Mouse (Mus musculus): ENCODE data around the gene Gm9972. TPM values are rescaled to one million over a fixed set of nuclear protein-coding genes. Genes with fewer than 3 reads are reported as not detected.
A peak's percentile ranks its signal among the peaks of the same experiment; 100 is the strongest.

The Gm9972 gene
- total RNA-seq (2021): not detected
- long read RNA-seq, experiment 1: 0 reads
- long read RNA-seq, experiment 2: 0 reads

DNA sequence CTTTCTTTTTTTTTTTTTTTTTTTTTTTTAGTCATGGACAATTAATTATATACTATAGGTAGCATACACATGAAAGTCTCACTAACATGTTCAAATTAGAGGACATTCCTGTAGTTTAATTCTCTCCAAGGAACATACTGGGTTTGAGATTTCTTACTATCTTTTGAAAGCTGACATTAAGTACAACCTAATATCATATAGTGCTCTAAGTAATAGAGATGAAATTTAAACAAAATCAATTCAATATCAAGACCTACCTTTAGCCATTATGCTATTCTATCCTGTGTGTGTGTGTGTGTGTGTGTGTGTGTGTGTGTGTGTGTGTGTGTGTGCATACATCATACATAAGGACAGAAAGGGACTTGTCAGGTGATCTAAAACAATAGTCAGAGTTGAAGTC is at the start of gene Gm9972:
Gm9972 (plus strand) TSS at position 301 of the 400 bp plus-strand sequence.
- DNase-seq (ENCODE audit: low spot score in 2 of 2): no peak

DNA sequence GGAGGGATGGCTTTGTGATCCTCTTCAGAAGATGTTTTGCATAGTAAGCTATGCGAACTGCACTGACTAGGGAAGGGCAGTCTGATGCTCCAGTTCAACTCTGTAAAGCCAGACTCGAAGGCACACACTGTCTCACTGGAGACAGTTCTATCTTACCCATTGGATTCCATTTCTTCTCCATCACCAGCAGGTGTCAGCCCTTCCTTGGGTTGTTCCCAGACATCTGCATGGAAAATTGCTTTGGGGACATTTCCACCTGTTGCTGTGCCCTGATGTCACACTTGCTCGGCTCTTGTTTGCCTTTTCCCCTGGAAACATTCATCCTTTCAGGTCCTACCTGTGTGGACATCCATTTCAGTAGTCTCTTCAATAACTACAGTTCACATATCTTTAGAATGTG is 36.4 kb upstream of the Gm9972 start:
- DNase-seq (ENCODE audit: low spot score in 2 of 2): peak; percentile 33 to 36

DNA sequence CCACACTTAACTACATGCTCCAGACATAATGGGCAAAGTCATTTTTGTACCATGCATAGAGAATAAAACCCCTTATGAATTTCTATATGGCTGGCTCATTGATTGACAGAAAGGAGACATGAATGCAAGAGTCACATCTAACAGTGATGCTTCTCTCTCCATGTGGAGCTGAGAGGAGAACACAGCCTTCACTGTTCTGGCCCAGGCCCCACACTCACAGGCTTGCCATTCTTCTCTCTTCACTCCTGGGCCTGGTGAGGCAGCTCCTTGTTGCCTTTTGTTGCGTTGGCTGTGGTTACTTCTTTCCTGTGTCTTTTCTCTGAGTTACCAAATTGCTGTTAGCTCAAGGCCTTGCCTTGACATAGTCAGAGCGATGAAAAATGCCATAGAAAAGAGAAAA is 23.6 kb upstream of the Gm9972 start:
- no peak for DNase-seq (ENCODE audit: low spot score in 2 of 2)

DNA sequence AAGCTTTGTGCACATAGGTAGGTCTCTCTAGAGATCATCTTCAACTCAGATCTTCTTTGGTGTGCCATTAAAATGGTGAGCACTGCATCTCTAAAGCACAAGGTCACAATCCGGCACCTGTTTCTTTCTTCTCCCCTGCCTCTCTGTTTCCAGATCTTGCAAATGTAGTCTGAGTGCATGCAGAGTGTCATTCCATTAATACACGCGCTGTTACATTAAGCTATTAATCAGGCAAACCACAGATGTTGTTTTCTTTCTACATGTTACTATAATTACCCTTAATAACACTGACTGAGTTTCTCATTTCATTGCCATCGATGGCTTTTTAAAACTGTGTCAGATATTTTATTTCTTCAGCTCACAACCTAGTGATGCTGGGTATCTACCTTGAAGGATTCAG is 22.6 kb upstream of the Gm9972 start:
- no peak for DNase-seq (ENCODE audit: low spot score in 2 of 2)

DNA sequence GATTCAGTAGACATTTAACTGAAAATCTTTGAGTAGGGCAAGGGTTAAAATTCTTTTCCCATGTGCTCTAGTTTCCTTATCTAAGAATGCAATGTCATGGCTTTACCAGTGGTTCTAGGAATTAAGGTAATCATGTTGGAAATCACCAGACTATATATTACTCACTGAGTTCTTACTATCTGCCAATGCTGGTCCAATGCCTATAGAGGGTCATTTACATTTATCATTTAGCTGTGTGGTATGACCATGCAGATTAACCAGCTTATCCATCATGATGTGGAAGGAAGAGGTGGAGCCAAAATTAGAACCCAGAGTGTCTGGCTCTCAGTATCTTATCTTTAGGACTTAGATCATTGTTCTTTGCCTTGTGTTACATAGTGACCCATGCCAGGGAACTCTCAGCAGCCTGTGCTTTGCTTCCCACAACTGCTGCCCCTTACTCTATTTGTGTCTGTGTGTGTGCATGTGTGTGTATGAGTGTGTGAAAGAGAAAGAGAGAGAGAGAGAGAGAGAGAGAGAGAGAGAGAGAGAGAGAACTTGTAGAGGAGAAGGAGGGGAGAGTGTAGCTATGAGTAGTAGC is 12.3 kb upstream of the Gm9972 start:
- DNase-seq (ENCODE audit: low spot score in 2 of 2): no peak

DNA sequence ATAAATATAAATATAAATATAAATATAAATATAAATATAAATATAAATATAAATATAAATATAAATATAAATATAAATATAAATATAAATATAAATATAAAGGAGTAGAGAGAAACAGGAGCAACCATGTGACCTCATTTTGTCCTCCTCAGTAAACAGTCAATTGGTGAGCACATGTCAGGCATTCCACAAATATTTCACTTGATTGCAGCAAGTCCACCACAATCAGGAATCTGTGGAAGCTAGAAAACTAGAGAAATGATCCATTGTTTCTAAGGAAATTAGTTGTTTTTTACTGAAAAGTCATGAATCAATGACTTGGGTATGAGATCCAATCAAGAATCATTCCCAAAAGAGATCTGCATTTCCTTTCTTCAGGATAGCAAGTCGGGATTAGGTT is 5.7 kb upstream of the Gm9972 start:
- no peak for DNase-seq (ENCODE audit: low spot score in 2 of 2)

DNA sequence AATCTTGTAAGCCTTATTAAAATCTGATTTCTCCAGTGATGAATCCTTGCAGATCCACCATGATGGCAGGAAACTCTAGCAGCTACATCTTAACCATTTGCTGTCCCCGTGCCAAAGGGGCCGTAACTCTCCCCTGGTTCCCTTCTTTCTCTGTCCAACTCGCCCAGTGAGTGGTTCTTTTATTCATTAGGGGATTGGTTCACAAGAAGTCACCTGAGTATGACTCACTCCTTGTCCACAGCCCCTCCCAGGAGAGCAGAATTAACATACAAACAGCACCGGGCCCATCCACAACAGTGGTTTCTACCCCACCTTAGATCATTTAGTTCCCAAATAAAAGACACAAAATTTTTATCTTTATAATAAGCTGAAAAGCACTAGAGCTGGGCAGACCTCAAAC is 3.4 kb upstream of the Gm9972 start:
- no peak for DNase-seq (ENCODE audit: low spot score in 2 of 2)

DNA sequence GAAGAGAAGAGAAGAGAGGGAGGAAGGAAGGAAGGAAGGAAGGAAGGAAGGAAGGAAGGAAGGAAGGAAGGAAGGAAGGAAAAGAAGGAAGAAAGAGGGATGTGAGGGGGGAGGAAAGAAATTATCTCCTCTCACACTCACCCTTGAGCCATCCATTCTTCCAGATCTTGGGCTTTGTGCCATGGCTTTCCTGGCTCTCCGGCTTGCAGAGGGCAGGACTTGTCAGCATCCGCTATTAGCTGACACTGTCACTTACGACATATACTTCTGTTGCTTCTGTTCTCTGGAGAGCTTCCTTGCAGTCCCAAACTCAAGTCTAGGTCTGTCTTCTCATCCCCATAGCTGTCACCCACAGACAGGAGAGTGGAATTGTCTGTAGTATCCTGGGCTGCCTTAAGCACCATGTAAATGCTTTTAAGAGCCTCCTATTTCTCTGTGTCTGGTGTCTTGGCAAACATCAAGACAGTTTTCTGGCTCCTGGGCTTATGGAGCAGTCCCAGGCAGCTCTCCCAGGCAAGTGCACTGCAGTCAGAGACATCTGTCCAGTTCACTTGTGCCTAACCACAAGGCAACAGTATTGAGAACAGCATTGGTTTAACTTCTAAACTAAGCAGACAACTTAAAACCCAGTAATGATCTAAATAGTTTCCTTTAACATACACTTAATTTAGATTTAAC is 10.5 kb downstream of the Gm9972 start:
- DNase-seq (ENCODE audit: low spot score in 2 of 2): no peak

DNA sequence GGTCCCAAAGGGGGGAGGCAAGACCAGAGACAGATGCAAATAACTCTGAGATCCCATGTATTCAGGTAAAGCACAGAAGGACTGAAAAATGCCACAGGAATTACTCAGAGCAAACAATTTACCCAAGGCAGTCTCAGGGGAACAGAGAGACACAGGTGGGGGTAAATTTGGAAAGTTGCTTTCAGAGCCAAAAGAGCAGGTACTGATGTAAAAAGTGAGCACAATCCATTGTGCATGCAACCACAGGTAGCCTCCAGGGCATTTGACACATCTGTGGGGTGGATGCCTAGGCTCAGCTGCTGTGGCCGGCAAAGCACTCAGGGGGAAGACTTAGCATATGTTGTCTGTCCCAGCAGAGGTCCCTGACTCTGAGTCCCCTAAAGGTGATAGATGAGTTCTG is 13.8 kb downstream of the Gm9972 start:
- DNase-seq (ENCODE audit: low spot score in 2 of 2): no peak

DNA sequence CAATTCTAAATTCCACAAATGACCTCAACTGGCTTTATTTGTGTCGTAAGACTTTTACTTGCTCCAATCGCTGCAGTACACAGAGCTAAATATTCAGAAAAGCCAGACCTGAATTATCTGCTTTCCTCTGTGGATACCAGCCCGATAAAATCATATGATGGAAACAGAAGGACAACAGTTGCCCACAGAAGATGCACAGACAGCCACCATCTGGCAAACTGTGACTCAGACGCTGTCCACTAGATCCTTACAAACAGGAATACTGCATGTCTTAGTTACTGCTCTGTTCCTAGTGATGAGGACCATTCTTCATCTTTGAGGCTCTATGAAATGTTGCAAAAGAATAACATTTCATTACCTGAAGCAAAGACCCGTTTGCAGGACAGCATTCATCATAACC is 19.4 kb downstream of the Gm9972 start:
- DNase-seq (ENCODE audit: low spot score in 2 of 2): peak; percentile 27 to 38

DNA sequence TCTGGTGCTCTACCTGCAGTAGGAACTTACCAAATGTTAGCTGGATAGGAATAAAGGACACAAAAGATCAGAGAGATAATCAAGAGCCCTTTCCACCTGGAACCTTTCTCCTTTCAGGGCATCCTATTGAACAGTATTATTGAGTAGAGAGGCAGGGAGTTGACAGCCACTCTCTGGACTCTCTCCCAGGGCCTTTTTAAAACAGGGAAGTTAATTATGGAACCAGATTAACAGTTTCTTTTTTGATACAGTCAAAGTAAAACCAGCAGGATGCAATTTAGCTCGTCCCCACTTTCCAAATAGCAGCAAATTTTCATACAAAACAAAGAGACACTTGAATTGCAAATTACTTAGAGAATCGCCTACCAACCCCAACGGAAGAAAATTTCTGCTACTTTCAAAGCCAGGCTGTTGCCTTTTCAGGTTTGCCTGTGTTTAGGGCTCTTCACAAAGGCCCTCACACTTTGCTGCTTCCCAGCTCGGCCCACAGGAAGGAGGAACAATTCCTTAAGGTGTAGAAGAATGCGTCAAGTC is 24.0 kb downstream of the Gm9972 start:
- DNase-seq (ENCODE audit: low spot score in 2 of 2): no peak

DNA sequence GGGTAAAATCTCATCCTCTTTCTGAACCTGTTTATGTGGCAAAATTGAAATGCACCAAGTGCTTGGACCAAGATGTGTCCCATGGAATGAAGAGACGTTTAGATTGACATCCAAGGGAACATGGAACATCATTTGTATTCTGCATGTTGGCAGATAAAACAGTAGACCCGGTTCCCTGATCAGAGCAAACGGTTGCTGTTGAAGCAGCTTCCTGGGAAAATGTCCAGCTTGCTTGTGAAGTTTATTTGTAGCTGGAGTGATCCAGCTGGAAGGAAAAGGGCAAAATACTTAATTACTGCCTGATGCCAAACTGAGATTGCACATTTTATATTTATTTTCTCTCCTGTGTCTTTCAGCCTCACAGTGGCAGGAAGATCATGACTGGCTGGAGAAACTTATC is 26.7 kb downstream of the Gm9972 start:
- DNase-seq (ENCODE audit: low spot score in 2 of 2): no peak

DNA sequence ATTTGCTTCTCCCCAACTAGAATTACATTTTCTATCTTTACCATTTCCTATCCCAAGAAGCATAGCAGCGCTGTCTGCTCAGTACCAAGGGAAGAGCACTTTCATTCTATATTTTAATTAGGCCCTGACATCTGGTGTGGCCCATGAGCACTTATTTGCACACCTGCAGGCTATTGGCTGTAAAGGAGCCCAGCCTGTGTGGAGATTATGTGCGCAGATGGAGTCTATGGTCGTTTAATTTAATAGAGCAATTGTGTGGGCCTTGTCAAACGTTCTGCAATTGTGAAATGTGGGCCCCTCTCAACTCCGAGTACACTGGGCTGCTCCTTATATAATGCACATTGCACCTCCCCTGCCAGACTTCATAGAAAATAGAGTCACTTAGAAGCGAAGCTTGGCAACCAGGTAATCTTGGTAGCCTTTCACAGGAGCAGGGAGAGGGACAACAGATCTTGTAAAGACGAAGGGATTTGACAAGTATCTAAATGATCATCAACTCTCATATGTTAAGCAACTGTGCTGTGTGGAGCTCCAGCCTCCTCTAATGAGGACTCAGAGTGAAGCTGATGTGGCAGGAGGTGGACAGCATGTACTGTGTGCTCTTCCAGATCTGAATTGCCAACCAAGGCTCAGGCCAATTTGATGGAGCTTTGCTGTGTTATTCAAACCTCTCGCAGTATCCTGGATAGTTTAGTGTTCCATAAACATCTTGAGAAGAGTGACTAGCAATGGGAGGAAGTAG is 50.9 kb downstream of the Gm9972 start:
- DNase-seq (ENCODE audit: low spot score in 2 of 2): no peak

Other genes starting within 250 kb of the Gm9972 start
- under 1 TPM; 0.51 to 0.59 TPM for gene Atp10b, start 114.1 kb downstream of the Gm9972 start, total RNA-seq (2021)